Mouse (Mus musculus) lung, postnatal 10 days (tissue): ENCODE results near the gene Ssr4.
"Not testable (repeated sequence)": the region's sequence is repeated elsewhere in the genome, so short reads cannot be mapped to it uniquely, and the experiment has no call there.

Source experiments
- DNase-seq: peaks from one replicate; pipeline ENCODE4 v3.0.0; 2021

The Ssr4 gene

DNA sequence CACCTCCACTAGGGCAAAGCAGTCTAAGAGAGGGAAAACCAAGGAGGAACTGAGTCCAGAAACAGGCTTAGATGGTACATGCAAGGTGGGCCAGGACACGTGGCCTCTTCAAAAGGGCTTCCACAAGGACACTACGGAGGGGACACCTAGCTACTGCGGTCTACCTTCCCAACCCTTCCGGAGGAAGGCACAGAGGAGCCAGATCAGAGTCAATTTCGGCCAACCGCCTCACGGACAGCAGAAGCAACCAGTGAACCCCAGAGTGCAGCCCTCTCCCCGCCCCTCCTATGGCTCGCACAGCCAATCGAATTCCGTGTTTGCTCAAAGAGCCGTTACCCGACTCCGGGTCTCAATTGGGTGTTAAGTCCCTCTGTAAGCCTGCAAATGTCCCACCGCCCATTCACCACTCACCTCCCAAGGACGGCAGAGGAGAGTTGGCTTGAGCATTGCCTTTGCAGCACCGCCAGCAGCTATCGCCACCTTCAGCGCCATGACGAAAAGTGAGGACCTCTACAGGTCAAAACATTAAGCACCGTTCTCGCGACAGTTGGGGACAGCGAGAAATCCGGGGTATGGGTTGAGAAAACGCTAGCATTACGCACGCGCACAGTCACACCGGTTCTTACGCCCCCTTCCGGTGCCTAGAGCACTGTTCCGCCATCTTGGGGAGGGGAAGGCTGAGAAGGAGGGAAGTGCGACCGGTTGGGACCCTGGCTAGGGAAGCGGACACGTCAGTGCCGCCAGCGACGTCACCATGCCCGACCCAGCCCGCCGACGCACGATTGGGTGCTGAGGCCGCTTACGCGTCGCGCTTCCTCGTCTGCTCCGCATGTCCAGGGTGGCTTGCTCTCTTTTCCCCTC is at the start of gene Ssr4, which contains the start of gene Idh3g:
Gene Ssr4, plus strand, starts transcription at position 665 of the 861 bp plus-strand sequence.
Gene Idh3g, minus strand, starts transcription at position 534 of the 861 bp plus-strand sequence.
- DNase-seq, result peak; percentile 95

DNA sequence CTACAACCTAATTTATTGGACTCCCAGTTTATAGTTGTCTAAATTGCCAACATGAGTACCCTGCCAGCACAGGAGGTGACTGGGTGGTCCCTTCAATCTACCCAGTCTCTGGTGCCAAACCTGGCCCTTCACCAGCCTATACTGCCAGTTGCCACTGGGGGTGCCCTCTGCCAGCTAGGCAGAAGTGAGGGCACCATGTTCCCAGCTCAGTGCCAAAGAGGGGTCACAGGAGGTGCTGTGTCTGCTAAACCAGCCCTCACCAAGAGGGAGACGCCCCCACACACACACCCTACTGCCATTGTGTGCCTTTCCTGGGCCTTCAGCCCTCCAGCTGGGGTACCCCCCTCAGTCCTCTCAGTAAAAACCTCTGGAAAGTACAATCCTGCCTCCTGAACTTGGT is 48.7 kb upstream of the Ssr4 start:
- DNase-seq, result peak; percentile 6

DNA sequence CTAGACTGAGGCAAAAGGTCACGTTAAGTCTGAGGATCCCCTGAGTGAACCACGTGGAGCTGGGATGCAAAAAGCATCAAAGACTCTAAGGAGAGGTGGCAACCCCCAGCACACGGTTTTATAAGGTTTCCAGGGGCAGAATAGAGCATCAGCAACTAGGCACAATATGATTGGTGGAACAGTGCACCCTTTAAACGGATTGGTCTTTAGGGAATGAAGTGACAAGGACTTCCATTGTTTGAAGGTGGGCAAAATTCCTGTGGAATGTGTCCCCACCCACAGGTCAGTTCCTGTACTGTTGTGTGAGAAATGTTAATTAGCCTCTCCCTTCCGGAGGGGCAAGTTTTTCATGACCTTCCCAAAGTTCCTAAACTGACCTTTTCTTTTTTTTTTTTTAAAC is 47.7 kb upstream of the Ssr4 start:
- no peak for DNase-seq

DNA sequence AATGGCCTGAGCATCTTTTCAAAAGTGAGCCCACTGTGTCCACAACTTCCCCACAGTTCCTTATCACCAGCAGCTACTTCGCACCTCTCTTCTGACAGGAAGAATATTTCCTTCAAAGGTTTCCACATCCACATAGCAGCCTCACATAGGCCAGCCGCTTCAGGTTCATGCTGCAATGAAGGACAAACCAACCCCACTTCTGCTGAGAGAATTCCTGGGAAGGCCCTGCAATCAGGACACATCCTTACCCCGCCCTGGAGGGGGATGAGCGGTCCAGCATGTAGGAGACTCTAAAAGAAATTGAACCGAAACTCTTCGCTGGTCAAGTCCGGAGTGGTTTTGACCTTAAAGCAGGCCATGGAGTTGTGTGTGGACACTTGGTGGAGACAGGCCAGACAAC is 47.0 kb upstream of the Ssr4 start:
- not testable (repeated sequence) for DNase-seq

DNA sequence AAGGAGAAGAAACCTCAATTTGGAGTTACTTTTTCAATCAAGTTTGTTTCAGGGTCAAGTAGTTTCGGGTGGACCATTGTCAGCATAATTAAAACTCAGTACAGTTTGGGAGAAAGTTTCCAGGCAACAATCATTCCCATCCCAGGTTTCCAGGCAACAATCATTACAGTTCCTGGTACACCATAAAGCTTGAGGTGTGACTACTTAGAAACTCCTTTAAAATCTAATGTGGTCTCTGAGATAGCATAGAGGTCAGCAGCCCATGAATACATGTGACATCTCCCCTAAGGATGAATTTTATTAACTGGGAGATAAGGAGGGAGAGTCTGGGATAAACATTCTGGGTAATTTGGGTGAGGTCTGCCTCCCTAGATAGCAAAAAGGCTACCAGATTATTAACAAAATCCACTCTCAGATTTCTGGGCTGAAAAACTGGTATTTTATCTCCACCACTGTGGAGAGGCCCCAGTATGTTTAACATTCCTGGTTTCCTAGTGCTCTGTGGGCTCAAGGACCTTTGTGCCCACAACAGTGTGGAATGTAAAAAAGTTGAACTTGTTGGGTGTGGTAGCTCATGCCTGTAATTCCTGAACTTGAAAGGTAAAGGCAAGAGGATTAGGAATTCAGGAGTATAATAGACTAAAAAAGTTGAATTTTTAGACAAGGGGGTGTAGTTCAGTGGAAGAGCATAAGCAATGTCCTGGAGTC is 41.9 kb upstream of the Ssr4 start:
- no peak for DNase-seq

DNA sequence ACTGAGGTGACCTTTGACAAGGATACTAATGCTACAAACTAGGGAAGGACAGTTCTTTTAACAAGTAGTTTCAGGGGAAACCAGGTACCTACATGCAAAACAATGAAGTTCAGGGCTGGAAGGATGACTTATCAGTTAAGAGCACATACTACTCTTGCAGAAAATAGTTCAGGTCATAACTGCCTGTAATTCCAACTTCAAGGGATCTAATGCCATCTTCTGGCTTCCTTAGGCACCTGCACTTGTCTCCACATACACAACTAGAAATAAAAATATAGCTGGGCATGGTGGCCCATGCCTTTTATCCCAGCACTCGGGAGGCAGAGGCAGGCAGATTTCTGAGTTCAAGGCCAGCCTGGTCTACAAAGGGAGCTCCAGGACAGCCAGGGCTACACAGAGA is 37.9 kb upstream of the Ssr4 start:
- DNase-seq, result no peak

DNA sequence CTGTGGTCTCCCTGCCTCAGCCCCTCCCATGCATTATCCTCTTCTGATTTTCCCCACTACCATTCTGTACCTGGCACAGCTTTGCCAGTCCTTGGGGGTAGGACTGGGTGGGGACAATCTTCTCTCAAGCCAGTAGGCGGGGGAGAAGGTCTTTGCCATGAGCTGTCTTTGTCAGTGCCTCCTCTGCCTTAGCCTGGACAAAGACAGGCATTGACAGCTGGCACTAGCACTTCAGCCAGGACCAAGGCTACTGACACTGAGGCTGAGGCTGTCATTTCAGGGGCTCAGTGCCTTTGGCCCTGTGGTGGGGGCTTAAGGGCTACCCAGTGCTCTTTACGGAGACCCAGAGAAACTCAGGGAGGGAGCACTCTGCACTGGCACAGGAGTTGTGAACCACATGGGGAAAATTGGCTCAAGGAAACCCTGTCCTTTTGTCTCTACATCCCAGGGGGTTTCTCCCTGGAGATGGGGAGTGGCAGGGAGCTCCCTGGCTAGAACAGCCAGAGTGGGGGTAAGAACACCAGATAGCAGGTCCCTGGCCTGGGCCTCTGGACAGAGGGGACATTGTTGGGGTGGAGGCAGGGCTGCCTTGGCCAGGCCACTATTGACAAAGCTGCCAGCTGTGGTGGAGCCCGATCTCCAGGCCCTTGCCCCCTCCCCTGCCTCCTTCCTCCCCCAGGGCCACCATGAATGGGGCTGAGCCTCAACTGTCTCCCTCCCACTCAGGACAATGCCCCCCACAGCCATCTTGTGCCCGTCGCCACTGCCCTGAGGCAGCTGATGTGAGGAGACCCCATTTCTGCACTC is 30.3 kb upstream of the Ssr4 start, which contains the start of gene Plxnb3:
Gene Plxnb3, plus strand, starts transcription at position 757 of the 807 bp plus-strand sequence.
- DNase-seq, result no peak

DNA sequence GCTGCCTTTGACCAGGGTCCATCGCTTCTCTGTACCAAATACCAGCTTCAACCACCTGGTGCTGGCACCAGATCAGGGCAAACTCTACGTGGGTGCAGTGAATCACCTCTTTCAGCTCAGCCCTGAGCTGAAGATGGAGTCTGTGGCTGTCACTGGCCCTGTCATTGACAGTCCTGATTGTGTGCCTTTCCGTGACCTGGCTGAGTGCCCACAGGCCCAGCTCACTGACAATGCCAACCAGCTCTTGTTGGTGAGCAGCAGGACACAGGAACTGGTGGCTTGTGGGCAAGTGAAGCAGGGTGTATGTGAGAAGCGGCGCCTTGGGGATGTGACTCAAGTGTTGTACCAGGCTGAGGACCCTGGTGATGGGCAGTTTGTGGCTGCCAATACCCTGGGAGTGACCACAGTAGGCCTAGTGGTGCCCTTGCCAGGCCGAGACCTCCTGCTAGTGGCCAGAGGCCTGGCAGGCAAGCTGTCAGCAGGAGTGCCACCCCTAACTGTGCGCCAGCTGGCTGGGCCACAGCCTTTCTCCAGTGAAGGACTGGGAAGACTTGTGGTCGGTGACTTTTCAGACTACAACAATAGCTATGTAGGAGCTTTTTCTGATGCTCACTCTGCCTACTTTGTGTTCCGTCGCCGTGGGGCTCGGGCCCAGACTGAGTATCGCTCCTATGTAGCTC is 28.1 kb upstream of the Ssr4 start:
- no peak for DNase-seq

DNA sequence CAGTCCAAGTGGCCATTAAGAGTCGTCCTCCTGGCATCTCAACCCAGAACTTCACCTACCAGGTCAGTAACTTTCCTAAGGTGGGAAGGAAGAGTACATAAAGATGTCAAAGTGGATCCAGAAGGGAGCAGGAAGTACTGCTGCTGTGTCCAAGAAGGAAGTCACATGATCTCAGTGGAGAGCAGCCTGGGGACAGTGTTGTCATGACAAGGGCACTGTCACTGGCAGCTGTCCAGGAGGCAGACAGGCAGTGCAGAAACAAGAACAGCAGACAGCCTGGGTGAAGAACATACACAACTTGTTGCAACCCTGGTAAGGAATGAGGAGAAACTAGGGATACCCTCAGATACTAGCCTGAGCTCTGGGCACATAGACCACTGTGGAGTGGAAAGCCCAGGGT is 21.5 kb upstream of the Ssr4 start:
- peak; percentile 81 for DNase-seq

DNA sequence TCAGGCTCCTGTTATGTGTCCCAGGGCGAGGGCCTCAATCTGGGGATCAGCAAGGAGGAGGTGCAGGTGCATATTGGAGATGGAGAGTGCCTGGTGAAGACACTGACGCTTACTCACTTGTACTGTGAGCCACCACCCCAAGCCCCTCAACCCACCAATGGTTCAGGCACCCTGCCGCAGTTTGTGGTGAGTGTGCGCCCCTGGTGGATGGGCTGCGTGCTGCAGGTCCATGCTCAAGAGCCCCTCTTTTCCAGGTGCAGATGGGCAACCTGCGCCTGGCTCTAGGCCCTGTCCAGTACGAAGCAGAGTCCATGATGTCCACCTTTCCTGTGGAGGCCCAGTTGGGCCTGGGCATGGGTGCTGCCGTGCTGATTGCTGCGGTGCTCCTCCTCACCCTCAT is 19.6 kb upstream of the Ssr4 start:
- peak; percentile 28 for DNase-seq

DNA sequence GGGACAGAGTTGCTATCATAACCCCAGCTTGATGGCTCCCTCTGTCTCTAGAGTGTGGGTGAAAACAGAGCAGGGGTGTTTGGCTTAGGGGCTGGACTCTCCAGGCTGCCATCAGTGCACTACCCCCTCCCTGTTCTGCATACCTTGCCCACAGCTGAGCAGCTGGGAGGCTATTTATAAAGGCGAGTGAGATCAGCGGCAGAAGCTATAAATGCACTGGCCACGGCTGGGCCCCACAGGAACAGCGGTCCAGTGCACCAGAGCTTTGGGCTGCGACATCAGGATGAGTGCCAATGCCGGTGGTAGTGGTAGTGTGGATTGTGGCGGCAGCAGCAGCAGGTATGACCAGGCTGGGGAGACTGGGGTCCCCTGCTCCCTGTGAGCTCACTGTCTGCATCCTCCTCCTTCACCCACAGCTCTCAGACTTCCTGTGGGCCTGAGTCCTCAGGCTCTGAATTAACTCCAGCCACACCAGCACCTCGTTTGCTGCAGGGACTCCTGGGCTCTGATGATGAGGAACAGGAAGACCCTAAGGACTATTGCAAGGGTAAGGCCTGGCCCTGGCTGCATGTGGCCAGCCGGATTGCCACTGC is 12.6 kb upstream of the Ssr4 start, which contains the start of gene Srpk3:
Gene Srpk3, plus strand, starts transcription at position 238 of the 593 bp plus-strand sequence.
- DNase-seq, result peak; percentile 22

DNA sequence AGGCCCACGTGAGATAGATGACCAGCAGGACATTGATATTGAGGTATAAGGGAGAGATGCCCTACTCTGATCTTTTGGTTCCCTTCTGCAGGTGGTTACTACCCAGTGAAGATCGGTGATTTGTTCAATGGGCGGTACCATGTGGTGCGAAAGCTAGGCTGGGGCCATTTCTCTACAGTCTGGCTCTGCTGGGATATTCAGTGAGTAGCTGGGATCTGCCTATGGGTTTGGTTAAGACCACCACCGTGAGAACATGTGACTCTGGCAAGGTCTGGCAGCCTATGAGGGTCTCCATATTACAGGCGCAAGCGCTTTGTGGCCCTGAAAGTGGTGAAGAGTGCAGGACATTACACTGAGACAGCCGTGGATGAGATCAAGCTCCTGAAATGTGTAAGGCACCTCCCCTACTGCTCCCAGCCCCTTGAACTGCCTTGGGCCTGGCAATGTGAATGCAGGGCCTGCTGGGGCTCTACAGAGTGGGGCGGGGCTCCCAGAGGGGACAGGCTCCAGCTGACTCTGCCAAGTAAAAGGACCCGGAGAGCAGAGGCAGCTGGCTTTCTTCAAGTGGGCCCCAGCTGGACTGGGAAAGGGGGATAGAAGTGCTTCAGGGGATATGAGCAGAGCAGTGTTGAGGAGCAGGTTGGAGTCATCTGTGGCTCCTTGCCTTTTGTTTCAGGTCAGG is 11.9 kb upstream of the Ssr4 start:
- DNase-seq, result peak; percentile 51

DNA sequence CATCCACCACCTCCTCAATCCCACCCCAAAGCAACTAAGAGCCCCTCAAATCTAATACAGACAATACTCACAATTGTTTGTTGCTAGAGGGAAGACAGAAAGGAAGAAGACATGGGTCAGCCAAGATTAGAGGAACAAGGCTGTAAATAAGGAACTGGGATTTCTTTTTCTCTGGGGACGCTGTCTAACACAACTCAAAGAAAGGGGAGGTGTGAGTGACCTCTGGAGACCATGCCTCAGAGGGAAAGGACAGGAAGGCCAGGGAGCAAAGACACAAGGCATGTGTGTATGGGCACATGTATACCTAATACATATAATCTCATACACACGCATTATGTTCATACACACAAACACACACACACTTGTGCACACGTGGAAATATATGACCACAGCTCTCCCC is 4.6 kb upstream of the Ssr4 start:
- no peak for DNase-seq

DNA sequence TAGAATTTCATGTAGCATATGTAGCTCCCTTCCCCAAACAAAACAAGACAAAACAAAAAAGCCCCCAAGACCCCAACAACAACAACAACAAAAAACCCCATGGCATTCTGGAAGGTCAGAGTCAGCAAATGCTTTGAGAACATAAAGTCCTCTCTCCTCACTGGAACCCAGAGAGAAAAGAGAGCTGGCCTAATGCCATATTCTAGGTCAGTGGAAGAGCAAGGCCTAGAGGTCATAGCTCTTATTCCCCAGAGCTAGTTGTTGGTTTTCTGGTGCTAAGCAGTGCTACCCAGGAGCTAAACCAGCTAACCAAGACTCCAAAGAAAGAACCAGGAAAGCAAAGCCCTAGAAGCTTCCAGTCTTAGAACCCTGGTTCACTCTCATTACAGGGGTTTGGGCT is 1.2 kb upstream of the Ssr4 start:
- DNase-seq, result no peak

DNA sequence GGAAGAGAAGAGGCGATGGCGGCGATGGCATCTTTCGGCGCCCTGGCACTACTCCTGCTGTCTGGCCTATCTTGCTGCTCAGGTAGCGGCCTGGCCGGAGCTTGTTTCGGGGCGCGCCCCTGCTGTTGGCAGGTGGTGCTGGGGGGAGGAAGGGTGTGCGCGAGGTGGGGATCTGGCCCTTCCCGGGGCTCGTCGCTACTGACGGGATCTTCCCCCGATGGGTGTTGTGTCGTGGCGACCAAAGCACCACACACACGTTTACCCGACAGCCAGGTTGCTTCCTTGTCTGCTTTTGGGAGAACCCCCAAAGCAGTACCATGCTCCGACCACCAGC is 364 bp downstream of the Ssr4 start:
- no peak for DNase-seq

DNA sequence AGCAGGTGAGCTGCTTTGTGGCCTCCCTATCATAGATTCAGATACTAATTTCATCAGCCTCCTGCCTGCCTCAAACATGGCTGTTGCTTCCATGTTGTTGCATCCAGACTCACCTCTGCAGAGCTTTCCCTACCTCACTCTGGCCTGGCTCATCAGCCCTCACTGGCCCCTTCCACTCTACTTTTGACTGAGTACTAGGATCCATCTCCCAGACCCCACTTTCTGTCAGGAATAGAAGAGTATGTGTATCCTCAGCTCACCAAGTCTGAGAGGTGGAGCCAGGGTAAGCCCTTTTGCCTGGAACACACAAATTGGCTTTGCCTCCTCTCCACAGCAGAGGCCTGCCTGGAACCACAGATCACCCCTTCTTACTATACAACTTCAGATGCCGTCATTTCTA is 1.7 kb downstream of the Ssr4 start:
- no peak for DNase-seq

DNA sequence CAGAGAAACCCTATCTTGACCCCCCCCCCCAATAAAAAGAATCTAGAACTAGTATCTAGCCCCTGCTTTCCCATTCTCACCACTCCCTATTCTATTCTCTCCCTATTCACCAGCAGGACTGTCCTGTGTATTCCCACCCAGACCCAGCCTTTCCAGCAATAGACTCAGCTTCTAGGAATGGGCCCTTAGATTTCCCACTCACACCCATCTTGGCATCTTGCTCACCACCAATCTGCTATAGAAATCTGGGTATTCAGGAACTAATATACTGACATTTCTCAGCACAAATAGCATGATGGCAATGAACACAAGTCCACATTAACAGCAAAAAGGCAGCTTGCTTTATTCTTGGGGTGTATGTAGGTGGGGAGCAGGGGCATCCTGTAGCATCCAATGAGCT is 6.2 kb downstream of the Ssr4 start:
- no peak for DNase-seq

DNA sequence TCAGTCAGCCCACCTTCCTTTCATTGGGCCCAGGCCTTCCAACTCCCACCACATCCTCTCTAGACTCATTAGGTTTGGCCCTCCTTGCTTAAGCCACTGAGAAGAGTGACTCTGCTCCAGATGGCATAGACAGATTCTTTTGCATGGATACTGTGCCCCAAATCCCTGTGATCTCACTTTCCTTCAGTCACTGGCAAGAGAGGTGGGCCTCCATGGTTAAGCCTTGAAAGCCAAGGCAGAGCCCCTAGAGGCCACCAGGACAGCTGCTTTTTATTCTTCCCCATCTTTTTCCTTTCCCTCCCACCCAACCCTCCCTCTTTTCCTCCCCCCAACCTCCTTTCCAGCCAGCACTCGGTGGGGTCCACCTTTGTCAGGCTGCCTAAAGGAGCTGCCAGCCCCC is 6.7 kb downstream of the Ssr4 start:
- DNase-seq, result no peak

DNA sequence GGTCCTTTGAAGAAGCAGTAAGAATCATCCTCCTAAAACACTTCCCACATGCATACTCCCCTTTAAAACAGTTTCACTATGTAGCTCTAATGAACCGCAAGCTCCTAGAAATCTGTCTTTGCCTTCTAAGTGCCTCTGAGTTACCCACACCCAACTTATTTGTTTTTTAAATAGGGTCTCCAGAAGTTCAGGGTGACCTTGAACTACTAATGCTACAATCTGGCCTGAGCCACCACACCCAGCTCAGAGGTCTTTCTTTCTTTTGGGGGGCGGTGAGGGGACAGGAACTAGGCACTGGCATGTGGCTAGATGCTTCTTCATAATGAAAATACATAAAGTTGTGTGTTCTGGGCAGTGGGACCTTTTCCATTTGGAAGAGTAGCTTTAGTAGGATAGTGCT is 10.7 kb downstream of the Ssr4 start:
- no peak for DNase-seq

DNA sequence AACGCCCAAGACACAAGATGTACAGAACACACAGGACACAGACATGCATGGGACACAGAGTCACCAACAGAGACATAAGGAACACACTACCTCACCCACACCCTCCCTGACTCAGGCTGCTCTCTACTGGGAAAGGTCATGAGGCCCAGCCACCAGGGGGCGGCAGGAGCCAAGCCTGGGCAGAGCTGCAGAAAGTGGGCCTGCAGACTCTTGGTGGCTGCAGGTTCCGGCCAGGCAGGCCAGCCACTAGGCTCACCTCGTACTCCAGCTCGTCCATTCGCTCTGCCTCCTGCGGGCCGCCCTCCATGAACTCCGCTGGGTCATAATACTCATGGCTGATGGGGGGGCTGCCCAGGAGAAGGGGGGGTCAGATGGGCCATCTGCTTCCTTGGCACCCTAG is 11.7 kb downstream of the Ssr4 start:
- peak; percentile 80 for DNase-seq

DNA sequence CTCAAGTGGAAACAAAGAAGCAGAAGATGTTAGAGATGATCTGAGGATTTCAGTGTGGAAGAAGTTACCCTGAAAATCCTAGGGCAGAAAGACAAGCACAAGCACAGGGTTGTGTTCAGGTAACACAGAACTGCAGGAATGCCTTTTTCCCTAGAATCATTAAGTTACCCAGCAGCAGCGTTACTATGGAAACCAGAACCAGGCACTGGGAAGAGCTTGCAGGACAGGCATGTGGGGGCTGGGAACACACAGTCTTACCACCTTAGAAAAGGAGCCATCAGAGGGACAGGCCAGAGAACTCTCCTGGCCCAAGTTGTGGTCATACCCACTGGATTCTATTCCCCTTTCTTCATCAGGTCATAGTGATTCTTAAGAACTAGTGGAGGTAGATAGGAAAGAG is 19.0 kb downstream of the Ssr4 start:
- no peak for DNase-seq

DNA sequence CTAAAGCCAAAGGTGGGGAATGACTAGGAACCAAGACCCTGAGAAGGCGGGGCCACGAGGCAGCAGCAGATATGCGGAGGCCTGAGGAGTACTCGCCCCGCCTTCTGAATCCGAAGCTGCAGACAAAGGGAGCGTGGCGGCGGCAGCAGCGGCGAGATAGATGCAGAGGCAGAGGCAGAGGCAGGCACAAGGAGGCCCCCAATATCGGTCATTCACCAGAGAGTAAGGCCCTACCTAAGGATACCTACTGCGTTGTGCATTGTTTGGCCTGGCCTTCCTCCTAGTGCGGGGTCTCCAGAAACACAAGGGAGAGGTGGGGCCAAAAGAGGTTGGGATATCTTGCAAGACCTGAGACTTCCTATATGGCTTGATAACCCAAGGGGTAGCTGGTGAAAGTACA is 28.2 kb downstream of the Ssr4 start:
- DNase-seq, result no peak
